Mouse (Mus musculus): ENCODE results near the gene Mroh2a. TPM values are rescaled to one million over a fixed set of nuclear protein-coding genes. Genes with fewer than 3 reads are reported as not detected.

Mroh2a gene
- not detected for total RNA-seq (2021)
- long read RNA-seq, experiment 1, result 0 reads
- long read RNA-seq, experiment 2, result 0 reads

DNA sequence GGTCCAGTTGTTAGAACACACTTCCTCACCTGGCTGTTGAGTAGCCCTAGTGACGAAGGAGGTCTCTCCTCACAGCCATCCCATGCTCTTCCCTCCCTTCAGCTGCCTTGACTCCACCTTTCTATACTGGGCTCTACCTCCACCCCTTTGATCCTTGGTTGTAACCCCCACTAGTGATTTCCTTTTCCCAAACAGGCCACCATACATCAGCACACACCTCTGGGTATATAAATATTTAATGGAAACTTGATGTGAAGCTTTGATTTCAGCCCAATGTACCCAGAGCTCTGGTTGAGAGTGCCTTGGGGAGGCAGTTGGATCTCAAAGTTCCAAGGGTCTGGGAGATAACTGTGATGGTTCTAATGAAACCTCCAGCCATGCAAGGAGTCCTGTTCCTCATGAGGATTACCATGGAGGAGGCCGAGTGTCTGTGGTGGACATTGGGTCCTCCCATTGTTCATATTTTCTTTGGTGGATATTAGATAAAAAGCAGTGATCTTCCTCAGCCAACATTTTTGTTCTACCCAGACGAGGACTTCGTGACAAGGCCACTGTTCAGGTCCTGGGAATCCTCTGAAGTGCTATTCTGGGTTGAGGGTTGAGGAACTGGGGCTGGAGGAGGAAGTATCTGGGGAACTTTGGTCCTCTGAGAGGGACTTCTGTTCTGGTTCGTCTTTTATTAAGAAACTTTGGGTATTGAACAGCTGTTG, at the start of gene Mroh2a:
Gene Mroh2a, plus strand, starts transcription at position 317 of the 710 bp plus-strand sequence.
- DNase-seq, result peak; percentile 8 to 10
- intact Hi-C loops (cut with DNase I), result no loop called here

DNA sequence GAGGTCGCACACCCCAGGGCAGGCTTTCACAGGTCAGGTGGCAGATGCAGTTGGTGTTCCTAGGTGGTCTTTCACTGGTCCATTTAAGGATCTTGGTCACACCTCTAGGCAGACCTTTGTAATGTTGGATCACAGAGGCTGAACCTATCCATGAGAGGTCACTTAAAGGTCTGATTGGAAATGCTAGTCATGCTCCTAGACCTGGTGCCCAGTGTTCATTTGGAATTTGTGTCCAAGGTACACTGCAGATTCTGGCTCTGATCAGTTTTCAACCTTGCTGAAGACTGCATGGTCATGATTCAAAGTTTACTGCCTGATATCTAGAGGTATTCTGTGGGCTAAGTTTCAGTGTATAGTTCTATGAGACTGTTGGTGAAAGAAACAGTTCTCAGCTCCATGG, 47.1 kb upstream of the Mroh2a start:
- intact Hi-C loops (cut with DNase I), result no loop called here
- no peak for DNase-seq

DNA sequence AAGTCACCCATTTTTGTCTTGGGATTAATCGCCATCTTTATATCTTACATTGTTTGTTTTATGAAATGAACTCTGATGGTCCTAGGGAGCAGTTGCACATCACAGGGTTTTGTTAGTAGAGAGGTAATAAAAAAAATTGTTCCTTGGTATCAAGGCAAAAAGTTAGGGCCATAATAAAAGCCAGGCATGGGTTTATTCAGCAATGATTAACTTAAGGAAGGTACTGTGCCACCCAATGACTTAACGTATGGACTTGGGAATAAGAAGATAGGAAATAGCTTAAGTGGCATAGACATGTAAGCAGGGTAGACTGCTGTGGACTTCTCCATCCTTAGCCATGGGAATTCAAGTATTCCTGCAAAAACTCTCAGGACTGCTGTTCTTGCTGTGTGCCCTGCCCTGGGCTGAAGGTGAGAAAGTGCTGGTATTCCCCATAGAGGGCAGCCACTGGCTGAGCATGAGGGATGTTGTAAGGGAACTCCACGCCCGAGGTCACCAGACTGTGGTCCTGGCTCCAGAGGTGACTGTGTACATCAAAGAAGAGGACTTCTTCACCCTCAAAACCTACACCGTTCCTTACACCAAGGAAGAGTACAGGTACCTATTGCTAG, 40.4 kb upstream of the Mroh2a start:
- DNase-seq, result no peak
- intact Hi-C loops (cut with DNase I), result no loop called here

DNA sequence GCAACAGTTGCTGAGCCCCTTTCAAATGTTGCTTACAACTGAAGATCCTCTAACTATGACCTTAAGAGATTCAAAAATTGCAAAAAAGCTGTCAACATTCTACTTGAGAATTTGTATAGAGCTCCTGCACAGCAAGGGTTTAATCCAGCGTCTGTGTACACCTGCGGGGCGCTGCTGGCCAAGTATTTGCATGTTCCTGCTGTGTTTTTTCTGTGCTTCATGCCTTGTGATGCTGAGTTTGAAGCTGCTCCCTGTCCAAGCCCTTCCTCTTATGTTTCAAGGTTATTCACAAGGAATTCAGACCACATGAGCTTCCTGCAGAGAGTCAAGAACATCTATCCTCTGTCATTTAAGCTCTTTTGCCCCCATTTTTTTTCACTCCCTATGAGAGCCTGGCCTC, 34.6 kb upstream of the Mroh2a start:
- intact Hi-C loops (cut with DNase I), result no loop called here

DNA sequence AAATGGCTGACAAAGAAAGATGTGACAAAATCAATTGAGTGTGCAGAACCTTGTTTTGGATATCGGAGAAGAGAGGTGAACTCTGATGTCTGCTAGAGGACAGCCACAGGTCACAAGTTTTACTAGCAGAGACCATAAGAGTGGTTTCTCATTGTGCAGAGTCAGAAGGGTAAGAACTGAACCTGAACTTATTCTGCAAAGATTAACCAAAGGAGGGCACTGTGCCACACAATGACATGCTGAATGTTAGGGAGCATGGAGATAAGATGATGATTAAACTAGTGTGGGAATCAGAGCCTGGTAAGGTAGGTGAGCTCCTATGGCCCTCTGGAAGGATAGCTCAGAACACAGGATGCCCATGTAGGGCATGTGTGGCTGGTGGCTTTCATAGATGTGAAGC, 31.1 kb upstream of the Mroh2a start:
- intact Hi-C loops (cut with DNase I), result no loop called here
- no peak for DNase-seq

More for the DNA sequence above, 34.6 kb upstream of the Mroh2a start:
- no peak for DNase-seq

DNA sequence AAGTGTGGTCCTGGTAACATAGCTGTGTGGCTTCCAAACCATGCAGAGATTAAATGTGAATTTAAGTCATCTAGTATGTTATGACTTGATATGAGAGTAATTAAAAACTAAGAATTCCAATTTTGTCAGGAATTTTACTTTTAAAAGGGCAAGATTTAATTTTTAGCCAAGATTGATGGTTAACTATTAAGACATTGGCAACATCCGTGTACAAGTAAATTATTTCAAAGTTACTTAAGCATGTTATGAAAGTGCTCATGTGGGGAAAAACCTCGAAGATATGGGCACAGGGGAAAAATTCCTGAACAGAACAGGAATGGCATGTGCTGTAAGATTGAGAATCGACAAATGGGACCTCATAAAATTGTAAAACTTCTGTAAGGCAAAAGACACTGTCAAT, 29.3 kb upstream of the Mroh2a start:
- no peak for DNase-seq
- intact Hi-C loops (cut with DNase I), result no loop called here

DNA sequence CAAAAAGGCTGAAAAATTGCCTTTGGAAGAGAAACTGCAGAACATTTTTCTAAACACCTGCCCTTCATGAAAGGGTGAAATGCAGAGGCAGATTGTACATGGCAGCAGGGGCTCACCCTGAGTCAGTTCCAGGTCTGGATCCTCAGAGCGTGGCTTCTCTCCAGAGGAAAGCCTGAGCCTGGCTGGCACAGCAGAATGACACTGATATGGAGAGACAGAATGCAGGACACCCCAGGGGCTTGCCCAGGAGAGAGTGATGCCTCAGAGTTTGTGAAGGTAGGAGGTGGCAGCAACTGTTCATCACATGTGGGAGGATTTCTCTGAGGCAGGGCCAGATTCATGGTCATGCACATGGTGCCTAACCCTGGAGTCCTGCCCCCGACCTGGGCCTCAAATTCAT, 26.8 kb upstream of the Mroh2a start:
- intact Hi-C loops (cut with DNase I), result no loop called here
- DNase-seq, result no peak

DNA sequence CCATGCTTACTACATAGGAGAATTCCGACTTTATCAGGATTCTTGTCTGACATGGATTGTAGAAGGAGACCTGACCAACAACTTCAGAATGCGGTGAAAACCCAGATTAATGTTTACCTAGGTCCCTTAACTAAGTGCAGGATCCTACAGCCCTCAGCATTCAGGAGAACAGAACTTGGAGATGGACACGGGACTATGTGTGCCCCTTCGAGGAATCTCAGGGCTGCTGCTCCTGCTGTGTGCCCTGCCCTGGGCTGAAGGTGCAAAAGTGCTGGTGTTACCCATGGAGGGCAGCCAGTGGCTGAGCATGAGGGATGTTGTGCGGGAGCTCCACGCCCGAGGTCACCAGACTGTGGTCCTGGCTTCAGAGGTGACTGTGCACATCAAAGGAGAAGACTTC, 26.3 kb upstream of the Mroh2a start, which contains the start of gene Ugt1a2:
Gene Ugt1a2, plus strand, starts transcription at position 146 of the 400 bp plus-strand sequence.
- intact Hi-C loops (cut with DNase I), result no loop called here
- DNase-seq, result no peak

DNA sequence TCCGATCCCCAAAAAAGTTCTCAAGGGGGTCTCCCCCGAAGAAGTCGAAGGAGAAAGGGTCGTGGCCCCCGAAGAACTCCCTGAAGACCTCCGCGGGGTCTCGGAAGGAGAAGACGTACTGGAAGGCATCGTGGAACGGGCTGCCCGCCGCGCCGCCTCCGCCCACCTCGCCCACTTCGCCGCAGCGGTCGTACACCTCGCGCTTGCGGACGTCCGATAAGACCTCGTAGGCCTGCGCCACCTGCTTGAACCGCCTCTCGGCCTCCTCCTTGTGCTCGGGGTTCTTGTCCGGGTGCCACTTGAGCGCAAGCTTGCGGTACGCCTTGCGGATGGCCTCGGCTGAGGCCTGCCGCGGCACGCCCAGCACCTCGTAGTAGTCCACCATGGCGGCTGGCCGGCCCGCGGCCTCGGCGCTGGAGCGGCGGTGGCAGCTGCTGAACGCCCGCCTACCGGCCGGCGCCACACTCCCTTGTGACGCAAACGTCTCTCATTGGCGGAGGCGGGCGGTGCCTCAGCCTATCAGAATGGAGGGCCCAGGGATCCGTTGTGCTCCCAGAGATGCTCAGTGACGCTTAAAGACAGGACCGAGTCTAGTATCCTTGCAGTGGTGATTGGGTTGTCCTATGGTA, 21.4 kb upstream of the Mroh2a start, which contains the start of gene Dnajb3:
Gene Dnajb3, minus strand, starts transcription at position 489 of the 629 bp plus-strand sequence.
- intact Hi-C loops (cut with DNase I), result no loop called here
- DNase-seq, result peak in 1 of 2 experiments; percentile 54

DNA sequence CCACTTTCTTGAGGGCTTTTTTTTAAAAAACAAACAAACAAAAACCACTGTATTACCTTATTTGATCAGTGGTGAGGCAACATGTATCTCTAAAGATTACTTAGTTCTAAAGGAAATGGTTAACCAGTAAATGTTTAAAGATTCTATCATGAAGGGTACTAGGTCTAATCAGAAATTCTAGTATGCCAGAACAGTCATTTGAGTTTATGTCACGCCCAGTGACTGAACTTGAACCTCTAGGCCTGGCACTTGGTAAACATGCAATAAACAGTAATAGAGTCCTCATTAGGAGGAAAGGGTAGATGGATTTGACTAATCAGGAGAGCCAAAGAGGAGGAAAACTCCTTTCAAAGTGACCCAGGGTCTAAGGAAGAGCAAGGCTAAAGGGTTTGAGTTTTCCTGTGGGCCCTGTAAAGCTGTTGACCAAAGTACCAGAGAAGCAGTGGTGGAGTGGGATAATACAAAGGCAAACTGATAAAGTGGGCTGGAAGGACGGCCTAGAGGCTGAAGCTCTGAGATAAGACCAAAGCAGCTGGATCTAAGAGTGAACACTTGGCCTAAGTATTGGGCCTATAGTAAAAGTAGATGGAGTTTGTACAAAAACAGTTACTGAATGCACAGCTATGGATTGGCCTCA, 19.8 kb upstream of the Mroh2a start:
- no peak for DNase-seq
- intact Hi-C loops (cut with DNase I), result no loop called here

DNA sequence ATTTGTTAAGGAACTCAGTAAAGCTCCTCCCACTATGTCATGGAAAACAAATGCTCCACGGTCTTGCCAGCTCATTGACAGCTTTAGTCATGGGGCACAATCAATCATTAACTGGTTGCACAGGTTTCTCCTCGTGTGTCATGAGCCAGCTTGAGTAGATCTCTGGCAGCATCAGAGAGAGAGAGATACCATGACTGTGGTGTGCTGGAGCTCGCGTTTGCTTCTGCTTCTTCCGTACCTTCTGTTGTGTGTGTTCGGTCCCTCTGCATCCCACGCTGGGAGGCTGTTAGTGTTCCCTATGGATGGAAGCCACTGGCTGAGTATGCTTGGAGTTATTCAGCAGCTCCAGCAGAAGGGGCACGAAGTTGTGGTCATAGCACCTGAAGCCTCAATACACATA, 15.0 kb upstream of the Mroh2a start, which contains the start of gene Ugt1a1:
Gene Ugt1a1, plus strand, starts transcription at position 148 of the 400 bp plus-strand sequence.
- intact Hi-C loops (cut with DNase I), result no loop called here
- DNase-seq, result no peak

DNA sequence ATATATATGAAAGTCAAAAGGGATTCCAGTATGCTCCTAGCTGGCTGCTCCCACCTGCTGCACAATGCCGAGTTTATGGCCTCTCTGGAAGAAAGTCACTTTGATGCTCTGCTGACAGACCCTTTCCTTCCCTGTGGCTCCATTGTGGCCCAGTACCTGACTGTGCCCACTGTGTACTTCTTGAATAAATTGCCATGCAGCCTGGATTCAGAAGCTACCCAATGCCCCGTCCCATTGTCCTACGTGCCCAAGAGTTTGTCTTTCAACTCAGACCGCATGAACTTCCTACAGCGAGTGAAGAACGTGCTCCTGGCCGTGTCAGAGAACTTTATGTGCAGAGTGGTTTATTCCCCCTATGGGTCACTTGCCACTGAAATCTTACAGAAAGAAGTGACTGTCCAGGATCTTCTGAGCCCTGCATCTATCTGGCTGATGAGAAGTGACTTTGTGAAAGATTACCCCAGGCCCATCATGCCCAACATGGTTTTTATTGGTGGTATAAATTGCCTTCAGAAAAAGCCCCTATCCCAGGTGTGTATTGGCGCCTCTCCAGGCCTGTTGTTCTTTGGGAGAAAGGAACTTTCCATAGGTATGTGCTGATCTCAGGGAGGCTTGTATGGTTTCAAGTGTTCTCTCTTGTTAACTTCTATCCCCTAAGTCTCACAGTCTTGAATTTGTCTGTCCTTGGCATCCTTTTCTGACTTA, 14.3 kb upstream of the Mroh2a start:
- intact Hi-C loops (cut with DNase I), result no loop called here

DNA sequence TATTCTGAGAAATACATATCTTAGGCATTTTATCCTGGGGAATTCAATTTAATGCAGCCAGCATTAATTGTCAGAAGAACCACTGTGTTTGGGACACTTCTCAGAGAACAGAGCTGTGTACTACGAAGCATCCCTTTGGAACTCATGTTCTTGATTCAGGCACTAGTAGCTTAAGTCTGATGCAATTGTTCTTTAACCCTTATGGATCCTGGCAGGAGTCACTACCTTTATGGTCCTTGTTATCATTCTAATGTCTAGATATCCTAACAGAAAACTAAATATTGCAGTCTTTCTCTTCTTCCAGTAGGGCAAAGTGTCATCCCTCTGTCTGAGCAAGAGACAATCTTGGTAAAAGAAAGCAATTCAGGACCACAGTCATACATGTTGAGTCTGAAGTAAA, 13.7 kb upstream of the Mroh2a start:
- no peak for DNase-seq

More for the DNA sequence above, 14.3 kb upstream of the Mroh2a start:
- DNase-seq, result peak in 1 of 2 experiments; percentile 8

DNA sequence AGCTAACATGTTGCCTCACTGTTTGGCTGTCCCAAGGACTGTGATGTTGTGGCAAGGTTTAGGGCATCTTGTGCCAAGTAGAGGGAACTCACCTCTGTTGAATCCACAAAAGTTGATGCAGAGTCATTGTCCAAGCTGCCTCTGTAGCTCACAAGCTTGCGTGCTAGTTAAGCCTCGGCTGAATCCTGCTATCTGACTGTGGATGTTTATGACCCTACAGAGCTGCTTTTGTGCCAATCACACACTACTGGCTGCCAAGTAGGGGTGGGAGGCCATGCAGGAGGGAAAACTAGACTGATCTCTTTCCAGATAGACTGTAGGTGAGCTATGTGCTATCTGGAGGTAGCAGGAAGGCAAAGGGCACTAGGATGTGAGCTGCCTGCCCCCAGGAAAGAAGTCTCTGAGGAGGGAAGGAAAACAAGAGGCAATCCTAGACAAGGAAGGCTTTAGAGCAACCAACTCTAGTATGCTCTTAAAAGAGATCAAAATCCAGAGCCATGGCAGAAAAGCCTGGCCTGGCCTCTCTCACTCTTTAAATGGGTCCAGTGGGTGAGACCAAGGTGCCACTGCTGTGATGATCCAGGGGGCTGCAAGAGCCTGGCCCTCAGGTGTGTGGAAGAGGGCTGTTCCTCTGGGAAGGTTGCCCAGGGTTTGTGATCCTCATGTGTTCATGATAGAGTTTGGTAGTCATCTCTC, 12.9 kb upstream of the Mroh2a start:
- intact Hi-C loops (cut with DNase I), result no loop called here

More for the DNA sequence above, 13.7 kb upstream of the Mroh2a start:
- intact Hi-C loops (cut with DNase I), result no loop called here

DNA sequence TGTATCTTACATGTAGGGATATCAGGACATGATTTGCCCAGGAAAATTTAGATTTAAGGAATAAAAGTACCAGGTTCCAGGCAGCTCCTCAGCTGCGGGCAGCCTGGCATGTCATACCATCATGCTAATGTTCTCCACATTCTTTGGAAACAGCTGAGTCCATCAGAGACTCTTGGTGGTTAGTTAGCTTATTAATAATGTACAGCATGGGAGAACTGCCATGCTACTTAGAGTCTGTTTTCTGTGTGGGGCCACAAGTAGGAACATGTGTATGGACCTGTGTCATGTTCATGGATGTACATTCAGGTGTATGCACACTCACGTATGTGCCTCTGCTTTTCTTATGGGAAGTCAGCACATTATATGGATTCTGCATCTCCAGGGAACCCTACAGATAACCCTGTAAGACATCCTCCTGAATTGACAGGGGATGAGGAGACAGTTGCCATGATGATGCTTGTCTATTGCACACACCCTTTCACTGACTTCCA, 12.3 kb upstream of the Mroh2a start:
- DNase-seq, result no peak

More for the DNA sequence above, 12.9 kb upstream of the Mroh2a start:
- peak in 1 of 2 experiments; percentile 8 for DNase-seq

DNA sequence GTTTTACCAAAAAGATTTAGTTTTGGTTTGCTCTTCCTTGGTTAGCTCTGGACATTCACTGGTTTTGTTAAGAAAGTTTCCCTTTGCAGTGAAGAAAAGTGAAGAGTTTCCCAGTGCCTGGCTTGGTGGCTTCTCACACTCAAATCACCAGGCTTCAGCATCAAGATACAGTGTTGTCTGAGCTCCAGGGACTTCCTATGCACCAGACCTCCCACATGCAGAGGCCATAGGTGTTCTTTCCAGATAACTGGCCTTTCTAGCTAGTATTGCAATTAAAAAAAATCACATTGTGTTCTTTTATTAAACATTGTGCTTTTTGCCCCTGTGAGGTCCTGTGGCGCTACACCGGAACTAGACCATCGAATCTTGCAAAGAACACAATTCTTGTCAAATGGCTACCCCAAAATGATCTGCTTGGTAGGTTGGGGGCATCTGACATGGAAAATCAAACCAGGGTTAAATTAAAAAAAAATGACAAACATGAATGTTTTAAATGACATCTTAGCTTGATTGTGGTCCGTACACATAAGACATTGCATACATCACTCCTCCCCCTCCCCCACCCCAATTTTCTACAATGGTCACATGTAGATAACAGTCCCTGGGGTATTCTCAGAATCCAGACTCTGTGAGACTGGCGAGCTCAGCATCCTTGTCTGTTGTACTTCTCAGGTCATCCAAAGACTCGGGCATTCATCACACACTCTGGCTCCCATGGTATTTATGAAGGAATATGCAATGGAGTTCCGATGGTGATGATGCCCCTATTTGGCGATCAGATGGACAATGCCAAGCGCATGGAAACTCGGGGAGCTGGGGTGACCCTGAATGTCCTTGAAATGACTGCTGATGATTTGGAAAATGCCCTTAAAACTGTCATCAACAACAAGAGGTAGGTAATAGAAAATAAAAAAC, 11.1 kb upstream of the Mroh2a start:
- intact Hi-C loops (cut with DNase I), result no loop called here
- no peak for DNase-seq

More for the DNA sequence above, 12.3 kb upstream of the Mroh2a start:
- intact Hi-C loops (cut with DNase I), result no loop called here

DNA sequence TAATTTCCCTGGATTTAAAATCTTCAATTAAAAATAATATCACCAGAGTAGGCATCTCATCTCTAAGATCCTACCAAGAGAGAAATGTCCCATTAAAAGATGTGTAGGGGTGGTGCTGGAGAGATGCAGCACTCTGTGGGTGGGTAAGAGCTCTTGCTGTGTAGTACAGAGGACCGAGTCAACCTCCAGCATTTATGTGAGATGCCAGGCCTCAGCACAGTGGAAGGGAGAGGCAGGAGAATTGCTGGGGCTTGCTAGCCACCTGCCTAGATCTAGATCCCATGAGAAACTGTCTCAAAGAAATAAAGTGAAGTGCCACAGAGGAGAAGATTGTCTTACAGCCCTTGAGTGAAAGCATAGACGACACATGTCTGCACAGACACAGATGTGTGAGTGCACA, 10.2 kb upstream of the Mroh2a start:
- DNase-seq, result no peak
- intact Hi-C loops (cut with DNase I), result no loop called here

DNA sequence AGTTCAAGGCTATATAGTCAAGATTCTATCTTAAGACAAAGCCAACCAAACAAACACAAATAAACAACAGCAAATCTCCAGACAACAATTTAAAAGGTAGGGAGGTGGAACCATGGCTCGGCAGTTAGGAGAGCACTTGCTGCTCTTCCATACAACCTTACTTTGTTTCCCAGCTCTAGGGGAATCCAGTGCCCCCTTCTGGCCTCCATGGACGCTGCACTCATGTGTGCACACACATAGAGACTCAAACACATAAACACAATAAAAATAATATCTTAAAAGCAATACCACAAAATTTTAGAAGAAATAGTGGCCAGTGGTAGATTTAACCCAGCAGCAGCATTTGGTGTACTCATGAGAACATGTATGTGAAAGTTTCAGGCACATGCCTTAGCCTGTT, 9.6 kb upstream of the Mroh2a start:
- no peak for DNase-seq
- intact Hi-C loops (cut with DNase I), result no loop called here

Measured in gastrocnemius, postnatal 36 days (tissue).